Mouse (Mus musculus) heart, adult 11 months (tissue): ENCODE results near the gene P2ry13.

Experiments used
- DNase-seq: peaks from one replicate; pipeline ENCODE4 v3.0.0; 2022

P2ry13 gene

DNA sequence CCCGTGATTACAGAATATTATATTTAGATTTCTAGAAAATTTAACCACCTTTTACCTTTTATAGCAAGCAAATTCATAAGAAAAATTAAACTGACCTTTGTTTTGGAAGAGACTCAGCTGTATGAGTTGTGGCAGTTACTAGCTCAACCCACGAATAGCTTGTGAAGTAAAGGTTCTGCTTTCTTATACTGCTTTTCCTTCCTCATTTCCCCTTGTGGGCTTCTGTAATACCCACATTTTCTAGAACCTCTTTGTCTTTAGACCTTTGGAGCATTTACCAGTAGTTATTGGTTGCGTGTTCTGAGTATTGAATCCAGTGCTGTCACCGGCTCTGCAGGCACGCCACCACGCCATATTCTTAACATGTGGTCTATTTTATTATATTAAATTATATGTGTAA lies at the start of gene P2ry13:
Gene P2ry13, minus strand, starts transcription at position 156 of the 400 bp plus-strand sequence.
- no peak for DNase-seq

- peak; percentile 91 for DNase-seq
Measured at GRCm38 (mm10) chr3:59257740-59258664, 47.3 kb upstream of the P2ry13 start.

- DNase-seq: no peak
Measured at GRCm38 (mm10) chr3:59250454-59250853, 39.8 kb upstream of the P2ry13 start.

- no peak for DNase-seq
Measured at GRCm38 (mm10) chr3:59248031-59248430, 37.3 kb upstream of the P2ry13 start.

DNA sequence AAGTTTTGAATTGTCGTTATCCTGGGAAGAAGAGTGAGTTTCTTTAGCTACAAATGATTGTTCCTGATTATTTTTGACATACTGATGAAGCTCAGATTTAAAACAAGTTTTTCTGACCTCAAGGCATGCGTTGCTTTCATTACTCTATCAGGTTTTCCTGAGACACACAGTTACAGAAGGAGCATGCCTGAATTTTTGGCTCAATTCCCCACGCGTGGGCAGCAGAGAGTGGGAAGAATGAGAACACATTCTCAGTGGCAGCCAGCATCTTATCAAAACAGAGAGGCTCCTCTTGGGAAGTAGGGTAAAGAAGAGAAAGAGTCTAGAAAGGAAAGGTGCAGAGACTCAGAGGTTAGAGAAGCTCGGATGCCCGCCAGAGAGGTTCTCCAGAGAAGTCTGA lies 32.7 kb upstream of the P2ry13 start:
- no peak for DNase-seq

GRCm38 (mm10) chr3:59234878-59235277 lies 24.2 kb upstream of the P2ry13 start:
- DNase-seq: peak; percentile 91

DNA sequence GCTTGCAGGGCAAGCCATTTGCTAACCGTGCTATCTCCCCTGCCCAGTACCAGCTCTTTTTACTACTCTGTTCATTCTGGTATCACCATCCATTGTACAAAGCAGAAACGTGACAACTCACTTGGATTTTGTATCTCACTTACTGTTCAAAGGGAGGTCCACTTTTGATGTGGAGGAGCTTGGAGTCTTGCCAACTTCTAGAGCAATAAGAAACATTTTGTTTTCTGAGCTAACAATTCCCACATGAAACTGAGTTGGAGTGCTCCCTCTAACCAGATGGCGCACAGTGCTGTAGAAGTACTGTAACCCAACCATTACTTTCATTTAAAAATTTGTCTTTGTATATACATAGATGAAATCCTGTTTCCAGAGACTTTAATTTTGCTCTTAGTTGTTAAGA lies 20.2 kb upstream of the P2ry13 start:
- DNase-seq: no peak

DNA sequence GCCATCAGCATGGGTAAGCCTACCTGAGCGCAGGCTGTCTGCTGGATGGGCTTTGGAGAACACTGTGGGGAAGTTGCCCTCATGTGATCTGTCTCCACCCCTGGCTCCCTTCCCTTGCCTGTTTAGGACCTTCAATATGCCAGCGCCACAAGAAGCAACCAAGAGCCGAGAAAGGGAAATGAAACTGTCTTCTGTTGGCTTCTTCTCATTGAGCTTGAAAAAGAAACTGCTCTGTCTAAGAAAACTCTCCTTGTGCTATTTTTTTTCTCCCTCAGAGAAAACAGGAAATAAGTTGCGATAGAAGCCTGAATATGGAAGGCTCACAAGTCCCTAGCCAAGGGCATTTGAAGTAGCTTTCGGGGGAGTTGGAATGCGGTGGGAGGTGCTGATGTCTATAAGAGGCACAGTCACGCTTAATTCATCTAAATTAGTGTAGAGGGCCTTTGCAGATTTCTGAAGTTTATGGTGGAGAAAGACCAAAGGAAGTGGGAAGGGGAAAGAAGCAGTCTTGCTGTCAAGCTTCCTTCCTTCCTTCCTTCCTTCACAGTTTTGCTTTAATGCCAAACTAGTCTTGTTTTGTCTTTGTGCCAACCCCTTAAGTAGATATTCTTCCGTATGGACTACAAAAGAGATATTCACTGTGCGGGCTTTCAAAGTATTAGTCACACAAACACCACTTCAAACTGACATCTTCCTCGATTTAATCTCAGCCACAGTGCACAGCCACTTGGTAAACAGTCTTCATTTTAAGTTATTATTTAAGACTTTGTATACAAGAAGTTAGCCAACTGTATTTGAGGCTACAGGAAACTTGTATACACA lies 18.3 kb upstream of the P2ry13 start:
- DNase-seq: peak; percentile 98

- peak; percentile 70 for DNase-seq
Measured at GRCm38 (mm10) chr3:59227696-59228095, 17.0 kb upstream of the P2ry13 start.

DNA sequence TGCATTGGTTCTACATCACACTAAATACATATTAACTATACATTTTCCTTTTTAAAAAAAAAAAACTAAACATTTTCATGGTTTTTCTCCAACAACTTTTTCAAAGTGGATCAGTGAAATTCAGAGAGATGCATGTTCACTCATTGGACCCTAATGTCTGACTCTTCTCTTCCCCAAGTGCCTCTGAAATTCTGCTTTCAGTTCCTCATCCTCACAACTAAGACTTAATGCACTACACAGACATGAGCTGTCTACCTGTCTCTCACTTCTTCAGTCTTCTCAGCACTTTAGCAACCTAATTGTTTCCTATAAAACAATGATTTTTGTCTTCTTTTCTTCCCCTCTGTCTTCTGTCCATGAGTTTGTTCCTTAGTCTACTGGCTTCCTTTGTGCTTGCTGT lies 14.7 kb upstream of the P2ry13 start:
- DNase-seq: peak; percentile 35

DNA sequence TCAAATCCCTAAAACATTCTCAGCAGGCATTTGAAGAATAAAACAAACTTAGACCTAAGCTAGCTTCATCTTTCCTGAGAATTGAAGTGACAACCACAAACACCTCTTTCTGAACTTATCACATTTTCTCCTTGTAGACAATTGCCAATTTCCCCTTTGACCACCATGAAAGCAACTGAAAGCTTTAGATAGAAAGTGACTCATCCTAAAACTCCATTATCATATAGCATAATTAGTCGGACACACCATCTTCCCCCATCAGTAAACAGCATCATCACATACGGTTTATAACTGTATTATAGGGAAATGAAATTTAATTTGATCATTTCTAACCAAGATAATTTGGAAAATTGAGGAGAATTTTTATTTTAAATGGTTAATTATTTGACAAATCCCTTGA lies 11.6 kb upstream of the P2ry13 start:
- DNase-seq: no peak

- DNase-seq: no peak
Measured at GRCm38 (mm10) chr3:59219326-59219725, 8.6 kb upstream of the P2ry13 start.

DNA sequence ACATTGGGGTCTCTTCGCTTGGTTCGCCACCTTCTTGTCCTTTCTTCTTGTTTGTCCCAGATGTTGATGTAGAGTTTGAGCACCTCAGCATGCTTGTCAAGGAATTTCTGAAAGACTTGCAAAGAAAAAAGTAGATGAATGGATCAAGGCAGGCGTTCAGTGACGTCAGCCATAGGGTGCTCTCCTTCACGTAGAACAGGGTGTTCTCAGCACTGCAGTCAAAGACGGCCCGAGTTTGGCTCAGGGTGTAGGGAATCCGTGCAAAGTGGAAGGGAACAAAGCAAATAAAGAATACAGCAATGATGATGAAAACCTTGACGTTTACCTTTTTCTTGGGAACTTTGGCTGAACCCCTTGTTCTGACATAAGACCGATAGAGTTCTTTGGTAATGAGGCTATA lies 6.5 kb upstream of the P2ry13 start:
- peak; percentile 95 for DNase-seq

DNA sequence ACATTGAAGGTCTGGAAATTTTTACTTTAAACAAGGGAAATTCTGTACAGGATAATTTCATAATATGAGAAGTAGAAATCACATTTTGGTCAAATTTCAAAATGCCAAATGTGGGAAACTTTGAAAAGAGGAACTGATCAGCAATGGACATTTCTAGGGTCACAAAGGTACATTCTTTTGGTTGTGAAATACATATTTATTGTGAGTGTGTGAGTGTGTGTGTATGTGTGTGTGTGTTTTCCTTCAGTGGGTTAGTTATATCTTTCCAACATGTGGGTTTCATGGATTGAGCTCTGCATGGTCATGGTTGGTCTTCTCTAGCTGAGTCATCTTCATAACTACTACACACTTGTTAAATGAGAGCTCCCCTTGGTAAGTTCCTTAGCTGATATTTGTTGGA lies 1.7 kb upstream of the P2ry13 start:
- no peak for DNase-seq

DNA sequence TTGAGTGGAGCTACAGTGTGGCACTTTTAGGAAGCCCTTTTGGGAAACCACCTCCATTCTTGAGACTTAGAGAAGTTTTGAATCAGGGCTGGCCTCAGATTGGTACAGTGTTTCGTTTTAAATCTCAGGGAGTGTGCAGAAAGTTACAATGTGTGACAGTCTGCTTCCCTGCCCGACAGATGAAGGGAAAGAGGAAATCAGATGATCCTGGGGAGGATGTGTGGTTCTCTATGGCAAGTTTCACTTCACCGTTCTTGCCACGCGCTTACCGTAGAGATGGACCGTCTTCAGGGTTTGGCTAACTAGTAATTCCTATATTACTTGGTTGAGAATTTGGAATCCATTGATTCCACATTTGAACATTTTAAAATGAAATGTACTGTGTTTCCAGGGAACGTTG lies 1.1 kb upstream of the P2ry13 start:
- DNase-seq: peak; percentile 95

DNA sequence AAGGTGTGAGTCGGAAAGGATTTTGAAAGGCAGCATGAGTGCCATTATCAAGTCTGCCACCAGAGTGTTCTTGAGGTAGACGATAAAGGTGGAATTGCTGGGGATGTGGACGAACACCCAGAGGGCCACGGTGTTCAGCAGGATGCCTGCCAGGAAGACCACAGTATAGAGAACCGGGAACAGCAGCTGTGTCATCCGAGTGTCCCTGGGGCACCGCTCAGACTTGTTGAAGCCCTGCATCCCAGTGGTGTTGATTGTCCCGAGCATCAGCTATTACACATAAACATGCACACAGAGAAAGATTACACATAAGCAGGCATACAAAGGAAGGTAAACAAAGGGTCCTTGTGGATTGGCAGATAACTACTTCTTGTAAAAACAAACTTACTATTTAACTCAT lies 593 bp downstream of the P2ry13 start:
- DNase-seq: peak; percentile 88

DNA sequence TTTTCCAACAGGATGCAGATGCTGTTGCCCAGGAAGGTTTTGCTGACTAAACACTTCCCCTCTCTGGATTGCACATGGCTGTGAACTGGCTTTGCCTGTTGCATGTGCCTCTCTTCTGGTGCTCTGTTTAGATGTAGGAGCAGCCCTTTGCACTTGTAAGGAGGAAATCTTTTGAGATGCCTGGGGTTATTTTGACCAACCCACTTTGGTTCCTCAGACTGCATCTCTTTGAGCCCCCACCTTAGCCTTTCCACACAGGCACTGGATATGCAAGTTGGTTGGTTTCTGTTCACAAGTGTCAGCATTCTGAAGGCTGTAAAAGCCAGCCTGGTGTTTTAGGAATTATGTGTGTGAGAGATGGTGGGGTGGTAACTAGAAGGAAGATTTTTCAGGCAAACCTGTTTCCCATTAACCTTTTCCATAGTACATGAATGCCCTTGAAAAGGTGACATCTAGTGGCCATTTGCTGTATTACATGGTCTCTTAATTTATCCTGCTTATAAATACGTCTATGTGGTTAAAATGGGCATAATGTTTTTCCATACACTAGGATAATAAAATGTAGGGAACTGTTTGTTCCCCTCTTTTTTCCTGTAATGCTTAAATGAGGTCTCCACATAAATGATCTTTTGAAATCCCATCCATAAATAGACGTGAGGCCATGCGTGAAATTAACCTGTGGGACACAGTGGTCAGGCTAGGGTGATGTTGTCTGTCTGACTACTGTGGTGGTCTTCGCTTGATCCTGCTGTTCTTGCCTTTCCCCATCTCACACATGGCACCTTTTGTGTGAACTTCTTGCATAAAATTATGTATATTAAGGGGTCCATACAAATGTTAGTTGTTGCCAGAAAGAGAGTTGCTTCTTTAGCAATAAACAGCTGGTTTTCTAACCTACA lies 1.8 kb downstream of the P2ry13 start:
- peak; percentile 88 for DNase-seq

DNA sequence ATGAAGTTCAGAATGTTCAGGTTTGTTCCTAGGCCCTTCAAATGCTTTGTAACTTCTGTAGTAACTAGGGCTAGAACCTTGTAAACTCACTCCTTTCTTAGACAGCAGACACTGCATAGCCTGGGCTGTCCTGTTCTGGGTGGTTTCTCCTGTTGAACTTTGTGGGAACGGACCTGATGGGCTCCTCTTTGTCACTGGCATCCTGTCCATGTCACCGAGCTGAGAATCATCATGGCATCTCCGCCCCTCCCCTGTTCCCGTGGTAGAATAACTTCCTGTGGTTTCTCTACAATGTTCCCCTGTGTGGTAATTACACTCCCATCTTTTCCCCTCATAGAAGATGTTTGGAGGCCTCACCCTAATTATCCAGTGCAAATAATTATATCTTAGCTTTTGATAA lies 4.7 kb downstream of the P2ry13 start:
- peak; percentile 64 for DNase-seq

DNA sequence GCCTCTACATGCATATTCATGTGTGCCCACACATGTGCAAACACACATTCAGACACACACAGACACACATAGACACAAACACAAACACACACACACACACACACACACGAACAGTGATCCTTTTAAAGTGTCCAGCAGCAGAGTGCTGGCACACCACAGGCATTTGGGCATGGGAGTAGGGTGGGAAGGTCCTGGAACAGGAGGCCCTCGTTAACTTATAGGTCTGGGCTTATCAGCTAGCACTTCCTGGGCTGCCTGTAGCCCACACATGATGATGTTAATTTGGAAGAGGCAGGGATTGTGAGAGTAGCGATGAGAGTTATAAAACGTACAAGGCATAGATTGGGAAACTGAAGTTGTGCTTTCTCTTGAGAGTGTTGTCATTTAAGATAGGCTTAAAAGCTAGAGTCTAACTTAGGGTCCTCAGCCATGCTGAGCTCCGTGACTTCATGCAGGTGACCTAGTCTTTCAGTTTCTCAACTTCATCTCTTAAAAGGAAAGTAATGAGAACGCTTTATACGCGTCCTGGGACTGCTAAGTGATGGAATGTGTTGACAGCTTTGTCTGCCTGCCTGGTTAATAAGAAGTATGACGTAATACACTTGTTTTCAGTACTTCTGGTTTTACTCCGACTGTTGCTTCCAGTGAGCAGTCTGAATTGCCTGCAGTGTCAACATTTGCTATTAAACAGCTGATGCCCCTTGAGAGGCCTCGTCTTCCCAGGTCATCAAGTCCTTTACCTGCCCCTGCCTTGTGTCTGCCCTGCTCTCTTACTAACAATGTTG lies 5.8 kb downstream of the P2ry13 start:
- DNase-seq: peak; percentile 82

DNA sequence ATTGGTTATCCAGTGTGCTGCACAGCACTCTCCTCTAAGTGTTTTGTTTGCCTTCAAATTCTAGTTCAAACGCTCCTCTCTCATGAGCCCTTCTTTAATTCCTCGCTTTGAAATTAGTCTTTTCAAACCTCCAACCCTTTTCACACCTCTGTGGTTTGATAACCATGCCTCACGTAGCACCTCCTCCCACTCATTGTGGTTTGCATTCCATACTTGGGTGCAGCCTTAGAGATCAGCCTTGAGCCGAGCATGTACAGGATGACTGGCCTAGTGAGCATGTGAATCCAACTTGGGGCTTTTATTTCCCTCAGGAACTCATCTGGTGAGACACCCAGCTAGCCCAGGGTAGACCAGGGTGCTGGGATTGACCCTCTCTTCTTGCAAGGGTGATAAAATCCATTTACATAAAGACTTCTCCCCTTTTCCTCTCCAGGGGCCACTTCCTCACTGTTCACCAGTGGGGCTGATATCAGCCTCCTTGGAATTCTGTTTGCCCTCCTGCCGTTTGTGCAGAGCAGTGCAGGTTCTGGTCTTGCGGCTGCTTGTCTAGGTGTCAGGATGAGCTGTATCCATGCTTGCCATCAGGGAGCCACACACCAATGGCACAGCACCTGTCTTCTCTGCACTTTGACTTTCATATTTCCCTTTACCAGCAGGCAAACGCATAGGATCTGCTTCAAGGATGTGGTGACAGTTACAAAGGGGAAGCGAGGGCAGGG lies 6.7 kb downstream of the P2ry13 start:
- DNase-seq: peak; percentile 85

DNA sequence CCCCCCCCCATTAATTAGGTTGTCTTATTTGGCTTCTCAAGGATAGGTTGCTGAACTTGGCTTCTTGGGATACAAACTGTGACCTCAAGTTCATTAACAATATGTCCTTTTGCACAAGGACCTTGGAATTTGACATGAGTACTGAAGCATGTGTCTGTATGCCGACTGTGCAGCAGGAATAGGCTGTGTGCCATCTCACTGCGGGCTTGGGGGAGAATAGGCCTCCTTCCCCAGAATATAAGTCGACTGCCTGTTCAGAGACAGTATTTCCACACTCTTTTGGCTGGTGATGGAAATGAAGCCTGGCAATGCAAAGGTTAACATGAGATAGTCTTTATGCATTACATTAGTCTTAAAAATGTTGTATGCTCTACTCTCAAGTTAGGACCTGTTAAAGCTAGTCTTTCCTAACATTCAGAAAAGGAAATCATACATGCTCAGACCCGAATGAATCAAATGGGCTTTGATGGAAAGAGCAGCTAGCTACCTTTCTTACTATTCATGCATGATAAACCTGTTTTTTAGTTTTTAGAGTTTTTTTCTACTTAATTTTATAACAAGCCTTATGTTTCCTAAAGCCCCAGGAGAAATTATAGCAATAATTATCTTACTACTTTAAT lies 13.2 kb downstream of the P2ry13 start:
- DNase-seq: peak; percentile 30
